Mouse (Mus musculus): ENCODE measurements around the gene Ankfn1. TPM values are rescaled to one million over a fixed set of nuclear protein-coding genes. Genes with fewer than 3 reads are reported as not detected.
A peak's percentile ranks its signal among the peaks of the same experiment; 100 is the strongest.

The Ankfn1 gene
- polyA plus RNA-seq, 1 experiment from 2014 or later, result 2.1 TPM

DNA sequence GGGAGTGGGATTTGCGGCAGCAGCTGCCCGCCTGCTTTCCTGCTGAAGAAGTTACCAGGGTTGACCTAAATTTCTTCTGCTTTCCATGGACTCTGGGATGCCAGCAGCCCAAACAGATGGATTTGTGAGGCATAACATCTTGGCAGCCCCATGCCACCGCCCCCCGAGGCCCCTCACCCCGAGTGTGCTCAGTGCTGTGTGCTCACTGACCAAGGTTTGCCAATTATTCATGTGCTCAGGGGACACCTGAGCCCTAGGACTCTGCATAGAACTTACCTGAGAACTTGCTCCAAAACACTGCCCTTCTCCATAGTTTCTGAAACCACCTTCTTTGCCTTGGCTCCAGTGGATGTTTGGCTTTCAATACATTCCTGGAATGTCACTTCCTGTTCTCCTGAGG is 421.4 kb downstream of the Ankfn1 start:
- WGBS, result 49% methylated on average over 5 of the region's 5 CpGs
- ATAC-seq (ENCODE audit: insufficient read depth), result no peak

DNA sequence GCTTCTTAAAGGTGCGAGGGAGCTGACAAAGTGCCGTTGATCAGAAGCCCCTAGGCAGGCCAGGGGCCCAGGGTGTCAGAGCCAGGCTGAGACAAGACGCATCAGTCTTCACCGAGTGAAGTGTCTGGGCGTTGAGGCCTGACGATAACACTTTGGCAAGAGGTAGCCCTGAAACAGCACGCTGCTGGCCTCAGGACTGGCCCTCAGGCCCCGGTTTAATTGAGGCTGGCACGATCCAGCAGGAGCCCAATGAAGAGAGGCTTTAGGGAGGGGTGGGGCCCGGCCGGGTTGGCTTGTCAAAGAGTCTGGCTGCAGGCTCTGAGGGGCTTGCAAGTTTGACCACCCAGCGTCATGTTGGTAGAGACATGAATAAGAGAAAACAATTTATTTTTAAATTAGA is 437.2 kb downstream of the Ankfn1 start:
- Histone ChIP-seq H3K27me3 (ENCODE audit: insufficient read depth, low read length) (no peaks in the 10 kb centered on the region), H3K27ac (ENCODE audit: low read depth) (no peak overlapping the region), H3K9ac (peak overlapping the region; percentile 16; the same call in 1 of the 2 replicates), H3K4me3 (ENCODE audit: low read depth, low read length) (no peak overlapping the region), H3K4me2 (no peak overlapping the region), H3K4me1 (ENCODE audit: insufficient read depth) (0 out of 2 replicates have a peak, but pooled peaks cover 9% of the 10 kb centered on the region), H3K9me3 (ENCODE audit: low read depth, low read length) (no peaks in the 10 kb centered on the region), H3K36me3 (ENCODE audit: insufficient read depth) (no peaks in the 10 kb centered on the region)
- 26% methylated on average over 12 of the region's 12 CpGs for WGBS
- no peak for DNase-seq
- peak; percentile 49; the same call in 1 of the 2 replicates for ATAC-seq (ENCODE audit: insufficient read depth)
- no peak for TF ChIP-seq CTCF (IDR thresholded peaks at IDR 0.05; ENCODE audit: low read depth)

More for the DNA sequence above, 421.4 kb downstream of the Ankfn1 start:
- no peak overlapping the region for H3K4me3 ChIP-seq (ENCODE audit: low read depth, low read length)
- no peak for DNase-seq
- H3K27me3 ChIP-seq (ENCODE audit: insufficient read depth, low read length), result no peaks in the 10 kb centered on the region
- H3K36me3 ChIP-seq (ENCODE audit: insufficient read depth), result no peaks in the 10 kb centered on the region
- H3K9me3 ChIP-seq (ENCODE audit: low read depth, low read length), result no peaks in the 10 kb centered on the region
- H3K9ac ChIP-seq, result no peak overlapping the region
- no peak overlapping the region for H3K4me2 ChIP-seq
- no peak overlapping the region for H3K27ac ChIP-seq (ENCODE audit: low read depth)
- H3K4me1 ChIP-seq (ENCODE audit: insufficient read depth), result no peaks in the 10 kb centered on the region
- TF ChIP-seq CTCF (IDR thresholded peaks at IDR 0.05; ENCODE audit: low read depth), result no peak

Other genes starting within 250 kb of the Ankfn1 start
- 6.4 and 8.3 TPM in 2 replicates for gene Pctp, start 225.2 kb upstream of the Ankfn1 start, polyA plus RNA-seq (2014; fragmentation: Nextera tagmentation; extraction: Ambion mirVana)